Mouse (Mus musculus) lung, embryonic 15.5 days (tissue): ENCODE results near the gene Kdm6b. TPM values are rescaled to one million over a fixed set of nuclear protein-coding genes. Genes with fewer than 3 reads are reported as not detected.
A peak's percentile ranks its signal among the peaks of the same experiment; 100 is the strongest.

Experiments
- ATAC-seq: fragments of 200-750 bp; cut with Nextera tagmentation; 2 replicates; pipeline ENCODE4 v1.8.0; 2017; ENCODE audit warnings: moderate number of reproducible peaks, borderline replicate concordance; ENCODE audit not compliant: low FRiP score, low TSS enrichment; ENCODE audit errors: extremely low read depth
- H3K27ac ChIP-seq: fragments of 300-500 bp; sonication (generic); 2 replicates; pipeline ENCODE4 v1.5.1; 2015; ENCODE audit warnings: moderate library complexity, mild to moderate bottlenecking, inconsistent platforms
- H3K27me3 ChIP-seq: fragments of 300-500 bp; sonication (generic); 2 replicates; pipeline ENCODE4 v1.6.1; 2015; ENCODE audit warnings: inconsistent platforms
- H3K36me3 ChIP-seq: fragments of 300-500 bp; sonication (generic); 2 replicates; pipeline ENCODE4 v1.6.1; 2015; ENCODE audit warnings: inconsistent platforms
- H3K4me1 ChIP-seq: fragments of 300-500 bp; sonication (generic); 2 replicates; pipeline ENCODE4 v1.6.1; 2015; ENCODE audit warnings: inconsistent platforms
- H3K4me2 ChIP-seq: fragments of 300-500 bp; sonication (generic); 2 replicates; pipeline ENCODE4 v1.6.1; 2015; ENCODE audit warnings: inconsistent platforms, mild to moderate bottlenecking, moderate library complexity
- H3K4me3 ChIP-seq: fragments of 300-500 bp; sonication (generic); 2 replicates; pipeline ENCODE4 v1.5.1; 2015; ENCODE audit warnings: mild to moderate bottlenecking, inconsistent platforms
- H3K9ac ChIP-seq: fragments of 300-500 bp; sonication (generic); 2 replicates; pipeline ENCODE4 v1.6.1; 2015; ENCODE audit warnings: inconsistent platforms
- H3K9me3 ChIP-seq: fragments of 300-500 bp; sonication (generic); 2 replicates; pipeline ENCODE4 v1.6.1; 2016; ENCODE audit warnings: inconsistent platforms
- WGBS: fragments of 180-500 bp; shearing (Covaris S2); methylation state at CpG from one replicate; pipeline ENCODE4 v1.1.7; 2015; 5-methylcytosine and 5-hydroxymethylcytosine counted together
- polyA plus RNA-seq: library from polyadenylated mRNA; unstranded; fragments of >200 nt; fragmentation: Nextera tagmentation; extraction: Ambion mirVana; gene quantifications from 2 replicates; pipeline ENCODE4 v1.2.1, GENCODE M21; 2015

Kdm6b gene
- polyA plus RNA-seq, 1 experiment from 2014 or later = 23.4 TPM

GRCm38 (mm10) chr11:69411073-69411535 lies 2.4 kb downstream of the Kdm6b start:
- H3K4me2 ChIP-seq = peak overlapping the region; percentile 99
- peak overlapping the region; percentile 81 for H3K9ac ChIP-seq
- ATAC-seq = peak; percentile 40
- peaks cover 53% of the 10 kb centered on the region for H3K4me1 ChIP-seq
- peak overlapping the region; percentile 99 for H3K27ac ChIP-seq
- H3K4me3 ChIP-seq = peak overlapping the region; percentile 63
- WGBS = under 1% methylated on average over 26 of the region's 26 CpGs
- no peaks in the 10 kb centered on the region for H3K9me3 ChIP-seq
- H3K27me3 ChIP-seq = no peaks in the 10 kb centered on the region
- H3K36me3 ChIP-seq = peaks cover 19% of the 10 kb centered on the region

- H3K27ac ChIP-seq = peak overlapping the region; percentile 99
- no peaks in the 10 kb centered on the region for H3K27me3 ChIP-seq
- no peaks in the 10 kb centered on the region for H3K9me3 ChIP-seq
- H3K9ac ChIP-seq = peak overlapping the region; percentile 81
- H3K36me3 ChIP-seq = peaks cover 25% of the 10 kb centered on the region
- H3K4me1 ChIP-seq = peaks cover 53% of the 10 kb centered on the region
- peak overlapping the region; percentile 99 for H3K4me2 ChIP-seq
- WGBS = under 1% methylated on average over 41 of the region's 41 CpGs
- peak; percentile 1 for ATAC-seq
- peak overlapping the region; percentile 63 for H3K4me3 ChIP-seq
These were observed 3.0 kb downstream of the Kdm6b start for GRCm38 (mm10) chr11:69410310-69411072.

- H3K4me3 ChIP-seq = peak overlapping the region; percentile 63
- H3K9me3 ChIP-seq = no peaks in the 10 kb centered on the region
- H3K9ac ChIP-seq = peak overlapping the region; percentile 81
- peak overlapping the region; percentile 99 for H3K4me2 ChIP-seq
- H3K36me3 ChIP-seq = peaks cover 30% of the 10 kb centered on the region
- WGBS = 2% methylated on average over 18 of the region's 18 CpGs
- peak overlapping the region; percentile 99 for H3K27ac ChIP-seq
- H3K27me3 ChIP-seq = no peaks in the 10 kb centered on the region
- ATAC-seq = no peak
- peaks cover 49% of the 10 kb centered on the region for H3K4me1 ChIP-seq
These were observed 3.5 kb downstream of the Kdm6b start for GRCm38 (mm10) chr11:69410045-69410309.

- H3K9ac ChIP-seq = peak overlapping the region; percentile 81
- peaks cover 35% of the 10 kb centered on the region for H3K36me3 ChIP-seq
- H3K4me1 ChIP-seq = peaks cover 45% of the 10 kb centered on the region
- H3K4me3 ChIP-seq = peak overlapping the region; percentile 63
- no peaks in the 10 kb centered on the region for H3K27me3 ChIP-seq
- peak; percentile 68 for ATAC-seq
- under 1% methylated on average over 39 of the region's 46 CpGs for WGBS
- H3K9me3 ChIP-seq = no peaks in the 10 kb centered on the region
- H3K4me2 ChIP-seq = peak overlapping the region; percentile 99
- peak overlapping the region; percentile 99 for H3K27ac ChIP-seq
These were observed 4.0 kb downstream of the Kdm6b start for GRCm38 (mm10) chr11:69409378-69410044.

- WGBS = under 1% methylated on average over 33 of the region's 33 CpGs
- Histone ChIP-seq H3K9me3 (no peaks in the 10 kb centered on the region), H3K36me3 (peaks cover 42% of the 10 kb centered on the region), H3K4me2 (peak overlapping the region; percentile 99), H3K4me1 (peaks cover 37% of the 10 kb centered on the region), H3K9ac (peak overlapping the region; percentile 81), H3K27ac (peak overlapping the region; percentile 99), H3K27me3 (no peaks in the 10 kb centered on the region), H3K4me3 (peak overlapping the region; percentile 63)
- peak; percentile 73 for ATAC-seq
These were observed 4.7 kb downstream of the Kdm6b start for GRCm38 (mm10) chr11:69408541-69409377.

GRCm38 (mm10) chr11:69407724-69408004 lies 5.8 kb downstream of the Kdm6b start:
- Histone ChIP-seq H3K9ac (peak overlapping the region; percentile 5; the same call in 1 of the 2 replicates), H3K4me3 (peak overlapping the region; percentile 63), H3K9me3 (no peaks in the 10 kb centered on the region), H3K4me2 (peak overlapping the region; percentile 99), H3K36me3 (peaks cover 52% of the 10 kb centered on the region), H3K27me3 (no peaks in the 10 kb centered on the region), H3K4me1 (peaks cover 26% of the 10 kb centered on the region), H3K27ac (no peak overlapping the region)
- WGBS = 77% methylated on average over 4 of the region's 4 CpGs
- ATAC-seq = no peak

GRCm38 (mm10) chr11:69406867-69407723 lies 6.4 kb downstream of the Kdm6b start:
- H3K4me3 ChIP-seq = no peak overlapping the region

GRCm38 (mm10) chr11:69406282-69406681 lies 7.2 kb downstream of the Kdm6b start:
- H3K36me3 ChIP-seq = peaks cover 63% of the 10 kb centered on the region
- no peaks in the 10 kb centered on the region for H3K27me3 ChIP-seq

More at GRCm38 (mm10) chr11:69406867-69407723, 6.4 kb downstream of the Kdm6b start:
- Histone ChIP-seq H3K4me1 (peaks cover 21% of the 10 kb centered on the region), H3K9ac (no peak overlapping the region), H3K27ac (no peak overlapping the region), H3K27me3 (no peaks in the 10 kb centered on the region), H3K4me2 (no peak overlapping the region), H3K9me3 (no peaks in the 10 kb centered on the region), H3K36me3 (peaks cover 56% of the 10 kb centered on the region)
- no peak for ATAC-seq
- 87% methylated on average over 16 of the region's 16 CpGs for WGBS

GRCm38 (mm10) chr11:69405397-69406200 lies 7.9 kb downstream of the Kdm6b start:
- Histone ChIP-seq H3K27ac (no peak overlapping the region), H3K27me3 (no peaks in the 10 kb centered on the region), H3K36me3 (peaks cover 69% of the 10 kb centered on the region), H3K4me3 (no peak overlapping the region), H3K4me2 (no peak overlapping the region), H3K9me3 (no peaks in the 10 kb centered on the region), H3K4me1 (peaks cover 16% of the 10 kb centered on the region), H3K9ac (no peak overlapping the region)
- WGBS = 87% methylated on average over 24 of the region's 24 CpGs
- ATAC-seq = no peak

More at GRCm38 (mm10) chr11:69406282-69406681, 7.2 kb downstream of the Kdm6b start:
- H3K4me2 ChIP-seq = no peak overlapping the region
- WGBS = 83% methylated on average over 19 of the region's 19 CpGs
- no peak for ATAC-seq
- no peak overlapping the region for H3K4me3 ChIP-seq
- no peak overlapping the region for H3K27ac ChIP-seq
- H3K9me3 ChIP-seq = no peaks in the 10 kb centered on the region
- peaks cover 16% of the 10 kb centered on the region for H3K4me1 ChIP-seq
- H3K9ac ChIP-seq = no peak overlapping the region

GRCm38 (mm10) chr11:69404595-69405396 lies 8.7 kb downstream of the Kdm6b start:
- Histone ChIP-seq H3K4me2 (no peak overlapping the region), H3K27me3 (no peaks in the 10 kb centered on the region), H3K4me3 (no peak overlapping the region), H3K27ac (no peak overlapping the region), H3K36me3 (peaks cover 77% of the 10 kb centered on the region), H3K4me1 (peaks cover 20% of the 10 kb centered on the region), H3K9ac (no peak overlapping the region), H3K9me3 (no peaks in the 10 kb centered on the region)
- no peak for ATAC-seq
- WGBS = 89% methylated on average over 23 of the region's 24 CpGs
